Comparison of ENCODE assay signal across 8 mouse cellular contexts in the genomic region with DNA sequence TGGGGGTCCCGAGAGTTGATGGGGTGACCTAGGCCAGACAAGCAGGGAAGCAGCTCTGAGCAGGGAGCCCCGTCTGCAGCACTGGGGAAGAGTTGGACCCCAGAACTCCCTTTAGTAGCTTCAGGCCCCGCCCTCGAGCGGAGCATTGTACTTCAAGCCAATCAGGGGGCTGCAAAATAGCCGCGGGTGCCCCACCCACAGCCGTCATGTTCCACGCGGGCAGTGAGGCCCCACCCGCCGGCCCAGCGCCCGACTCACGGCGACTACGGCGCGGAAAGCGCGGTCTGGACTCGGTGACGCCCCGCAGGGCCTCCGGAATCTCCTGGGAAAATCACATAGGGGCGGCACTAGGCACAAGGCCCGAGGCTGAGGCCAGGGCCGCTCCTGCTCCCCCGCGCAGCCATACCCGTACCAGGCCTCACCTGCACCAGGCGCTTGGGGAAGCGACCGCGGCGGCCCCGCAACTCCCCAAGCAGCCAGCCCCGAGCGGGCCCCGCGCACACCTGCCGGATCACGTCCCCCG. TPM values are rescaled to one million over a fixed set of nuclear protein-coding genes. Genes with fewer than 3 reads are reported as not detected.
DNase-seq lines count a peak whose midpoint lies in the region; ATAC-seq and TF ChIP-seq lines count a peak whose summit lies in the region.

No protein-coding gene starts in this region.

- 2% methylated on average over 44 of the region's 44 CpGs for WGBS in bone marrow, adult 2 months
- WGBS in embryonic facial prominence, embryonic 13.5 days, result under 1% methylated on average over 44 of the region's 44 CpGs
- WGBS in limb, embryonic 10.5 days, result 1% methylated on average over 44 of the region's 44 CpGs
- WGBS in midbrain, embryonic 12.5 days, result under 1% methylated on average over 44 of the region's 44 CpGs

- H3K27me3 ChIP-seq in embryonic facial prominence, embryonic 13.5 days, result no peaks in the 10 kb centered on the region
- no peaks in the 10 kb centered on the region for H3K27me3 ChIP-seq in limb, embryonic 10.5 days (ENCODE audit: low read depth, poor library complexity, severe bottlenecking)
- 0 out of 2 replicates have a peak, but pooled peaks cover 7% of the 10 kb centered on the region for H3K27me3 ChIP-seq in midbrain, embryonic 12.5 days

- peak overlapping the region; percentile 43 for H3K4me3 ChIP-seq in bone marrow, adult 2 months (replicated peaks; ENCODE audit: control insufficient read depth, low read depth, low read length)
- peak overlapping the region; percentile 54 for H3K4me3 ChIP-seq in embryonic facial prominence, embryonic 13.5 days
- peak overlapping the region; percentile 72 for H3K4me3 ChIP-seq in limb, embryonic 10.5 days
- H3K4me3 ChIP-seq in midbrain, embryonic 12.5 days, result peak overlapping the region; percentile 46

- DNase-seq in heart, adult 18-20 months, result peak; percentile 93 to 96
- peak; percentile 91 for DNase-seq in kidney, adult 18-20 months
- peak; percentile 85 for DNase-seq in limb, embryonic 10.5 days (ENCODE audit: low spot score)
- peak; percentile 76 for DNase-seq in skeletal muscle tissue, adult 2 months (ENCODE audit: low read depth, low spot score)
- peak; percentile 83 for DNase-seq in yolk sac, embryonic 10.5 days (ENCODE audit: low spot score)

- H3K4me2 ChIP-seq in embryonic facial prominence, embryonic 13.5 days, result peak overlapping the region; percentile 88
- peak overlapping the region; percentile 82 for H3K4me2 ChIP-seq in midbrain, embryonic 12.5 days (replicated peaks)

- H3K9ac ChIP-seq in embryonic facial prominence, embryonic 13.5 days, result peak overlapping the region; percentile 81
- peak overlapping the region; percentile 57 for H3K9ac ChIP-seq in midbrain, embryonic 12.5 days (replicated peaks)

- peak; percentile 22; the same call in 1 of the 2 replicates for TF ChIP-seq POLR2A in bone marrow, adult 2 months (IDR thresholded peaks at IDR 0.05; ENCODE audit: borderline replicate concordance, control insufficient read depth, low read depth, low read length)

- H3K36me3 ChIP-seq in embryonic facial prominence, embryonic 13.5 days, result peaks cover 24% of the 10 kb centered on the region
- peaks cover 35% of the 10 kb centered on the region for H3K36me3 ChIP-seq in limb, embryonic 10.5 days
- H3K36me3 ChIP-seq in midbrain, embryonic 12.5 days, result peaks cover 22% of the 10 kb centered on the region

- no peaks in the 10 kb centered on the region; the same call in 1 of the 2 replicates for H3K4me1 ChIP-seq in bone marrow, adult 2 months (ENCODE audit: control insufficient read depth, insufficient read depth, low read length)
- H3K4me1 ChIP-seq in embryonic facial prominence, embryonic 13.5 days, result peaks cover 22% of the 10 kb centered on the region
- H3K4me1 ChIP-seq in limb, embryonic 10.5 days, result peaks cover 25% of the 10 kb centered on the region
- peaks cover 12% of the 10 kb centered on the region for H3K4me1 ChIP-seq in midbrain, embryonic 12.5 days

- H3K27ac ChIP-seq in bone marrow, adult 2 months (ENCODE audit: control insufficient read depth, insufficient read depth, low read depth, low read length, poor library complexity), result peak overlapping the region; percentile 28; the same call in 1 of the 2 replicates
- H3K27ac ChIP-seq in embryonic facial prominence, embryonic 13.5 days, result peak overlapping the region; percentile 77
- H3K27ac ChIP-seq in limb, embryonic 10.5 days, result peak overlapping the region; percentile 86
- no peak overlapping the region for H3K27ac ChIP-seq in midbrain, embryonic 12.5 days (replicated peaks)

- ATAC-seq in embryonic facial prominence, embryonic 13.5 days (ENCODE audit: insufficient number of reproducible peaks, insufficient read depth, low FRiP score, low TSS enrichment, low read depth), result peak; percentile 90
- ATAC-seq in midbrain, embryonic 12.5 days (ENCODE audit: low FRiP score, low read depth), result peak; percentile 87

- TF ChIP-seq CTCF in bone marrow, adult 2 months (IDR thresholded peaks at IDR 0.05; ENCODE audit: control insufficient read depth, insufficient read depth, low read length), result no peak

- no peaks in the 10 kb centered on the region for H3K9me3 ChIP-seq in embryonic facial prominence, embryonic 13.5 days
- no peaks in the 10 kb centered on the region for H3K9me3 ChIP-seq in limb, embryonic 10.5 days (replicated peaks)
- H3K9me3 ChIP-seq in midbrain, embryonic 12.5 days, result no peaks in the 10 kb centered on the region

RNA-seq across cellular contexts. Expression of a gene that starts 0.7 kb away (rescaled TPM):
- 1.0 TPM in 1 of 2 replicates, not detected in the other for polyA plus RNA-seq in bone marrow, adult 2 months (2011; ENCODE audit: insufficient read depth, insufficient read length, low replicate concordance, missing spikeins)
- 8.6 and 10.3 TPM in 2 replicates for polyA plus RNA-seq in embryonic facial prominence, embryonic 13.5 days (2015; fragmentation: Nextera tagmentation; extraction: Ambion mirVana)
- 1 to 10 TPM; 1.3 to 2.4 TPM for total RNA-seq in heart, adult 18-20 months (2021)
- polyA plus RNA-seq in limb, embryonic 10.5 days (2016; fragmentation: Nextera tagmentation; extraction: Ambion mirVana), result 2.9 and 4.7 TPM in 2 replicates
- 1.6 and 1.7 TPM in 2 replicates for polyA plus RNA-seq in midbrain, embryonic 12.5 days (2016; fragmentation: Nextera tagmentation; extraction: Ambion mirVana)

RNA-seq across cellular contexts. Expression of a gene that starts 15.1 kb away (rescaled TPM):
- 5.7 and 7.1 TPM in 2 replicates for polyA plus RNA-seq in bone marrow, adult 2 months (2011; ENCODE audit: insufficient read depth, insufficient read length, low replicate concordance, missing spikeins)
- polyA plus RNA-seq in embryonic facial prominence, embryonic 13.5 days (2015; fragmentation: Nextera tagmentation; extraction: Ambion mirVana), result 70.2 and 78.2 TPM in 2 replicates
- total RNA-seq in heart, adult 18-20 months (2021), result 1 to 10 TPM; 8.8 to 9.5 TPM
- polyA plus RNA-seq in limb, embryonic 10.5 days (2016; fragmentation: Nextera tagmentation; extraction: Ambion mirVana), result 72.7 and 82.2 TPM in 2 replicates
- polyA plus RNA-seq in midbrain, embryonic 12.5 days (2016; fragmentation: Nextera tagmentation; extraction: Ambion mirVana), result 18.6 and 26.8 TPM in 2 replicates

RNA-seq across cellular contexts. Expression of a gene that starts 40.0 kb away (rescaled TPM):
- polyA plus RNA-seq in bone marrow, adult 2 months (2011; ENCODE audit: insufficient read depth, insufficient read length, low replicate concordance, missing spikeins), result 133 and 198 TPM in 2 replicates
- 248 and 262 TPM in 2 replicates for polyA plus RNA-seq in embryonic facial prominence, embryonic 13.5 days (2015; fragmentation: Nextera tagmentation; extraction: Ambion mirVana)
- total RNA-seq in heart, adult 18-20 months (2021), result 100 to 1,000 TPM in 1 of 2 experiments, 10 to 100 TPM in 1; 86.5 to 116 TPM
- polyA plus RNA-seq in limb, embryonic 10.5 days (2016; fragmentation: Nextera tagmentation; extraction: Ambion mirVana), result 263 and 287 TPM in 2 replicates
- 265 and 274 TPM in 2 replicates for polyA plus RNA-seq in midbrain, embryonic 12.5 days (2016; fragmentation: Nextera tagmentation; extraction: Ambion mirVana)

RNA-seq across cellular contexts. Expression of a gene that starts 58.8 kb away (rescaled TPM):
- polyA plus RNA-seq in bone marrow, adult 2 months (2011; ENCODE audit: insufficient read depth, insufficient read length, low replicate concordance, missing spikeins), result 7.5 and 14.0 TPM in 2 replicates
- polyA plus RNA-seq in embryonic facial prominence, embryonic 13.5 days (2015; fragmentation: Nextera tagmentation; extraction: Ambion mirVana), result 34.9 and 36.6 TPM in 2 replicates
- 10 to 100 TPM; 41.4 to 52.6 TPM for total RNA-seq in heart, adult 18-20 months (2021)
- 48.2 and 52.1 TPM in 2 replicates for polyA plus RNA-seq in limb, embryonic 10.5 days (2016; fragmentation: Nextera tagmentation; extraction: Ambion mirVana)
- polyA plus RNA-seq in midbrain, embryonic 12.5 days (2016; fragmentation: Nextera tagmentation; extraction: Ambion mirVana), result 48.8 and 49.0 TPM in 2 replicates
